Mouse (Mus musculus) heart, adult 2 months (tissue): ENCODE measurements around the gene Umodl1.

Experiments
- CTCF ChIP-seq: fragments of 200-600 bp; IDR thresholded peaks from 2 replicates; pipeline ENCODE4 v1.8.1; 2022; ENCODE audit warnings: antibody characterized with exemption, mild to moderate bottlenecking, moderate library complexity
- POLR2A ChIP-seq: fragments of 200-500 bp; IDR thresholded peaks from 2 replicates; pipeline ENCODE4 v1.6.1; 2011; ENCODE audit warnings: mild to moderate bottlenecking, low read depth, low read length, control low read depth; ENCODE audit not compliant: insufficient read depth

GRCm38 (mm10) chr17:30962880-30963279 lies 8.4 kb downstream of the Umodl1 start:
- no peak for TF ChIP-seq POLR2A
- no peak for TF ChIP-seq CTCF
